Mouse (Mus musculus) retina, postnatal 1 day (tissue): Measurements from ENCODE around the gene Rnf213.

Experiments used
- DNase-seq: peaks from one replicate; pipeline ENCODE4 v3.0.0-alpha.2; 2012

The Rnf213 gene

GRCm38 (mm10) chr11:119438776-119439175 lies 45.9 kb downstream of the Rnf213 start:
- no peak for DNase-seq

- DNase-seq, result no peak
Observed at GRCm38 (mm10) chr11:119442199-119442598, 49.3 kb downstream of the Rnf213 start.

DNA sequence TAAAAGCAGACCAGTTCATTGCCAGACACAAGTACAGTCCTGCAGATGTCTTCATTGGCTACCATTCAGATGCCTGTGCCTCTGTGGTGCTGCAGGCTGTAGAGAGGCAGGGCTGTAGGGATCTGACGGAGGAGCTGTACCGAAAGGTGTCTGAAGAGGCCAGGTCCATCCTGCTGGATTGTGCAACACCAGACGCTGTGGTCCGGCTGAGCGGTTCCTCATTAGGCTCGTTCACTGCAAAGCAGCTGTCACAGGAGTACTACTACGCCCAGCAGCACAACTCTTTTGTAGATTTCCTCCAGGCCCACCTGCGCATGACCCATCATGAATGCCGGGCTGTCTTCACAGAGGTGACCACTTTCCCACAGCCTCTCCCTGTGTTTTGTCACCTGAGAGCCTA lies 50.5 kb downstream of the Rnf213 start:
- DNase-seq, result no peak

DNA sequence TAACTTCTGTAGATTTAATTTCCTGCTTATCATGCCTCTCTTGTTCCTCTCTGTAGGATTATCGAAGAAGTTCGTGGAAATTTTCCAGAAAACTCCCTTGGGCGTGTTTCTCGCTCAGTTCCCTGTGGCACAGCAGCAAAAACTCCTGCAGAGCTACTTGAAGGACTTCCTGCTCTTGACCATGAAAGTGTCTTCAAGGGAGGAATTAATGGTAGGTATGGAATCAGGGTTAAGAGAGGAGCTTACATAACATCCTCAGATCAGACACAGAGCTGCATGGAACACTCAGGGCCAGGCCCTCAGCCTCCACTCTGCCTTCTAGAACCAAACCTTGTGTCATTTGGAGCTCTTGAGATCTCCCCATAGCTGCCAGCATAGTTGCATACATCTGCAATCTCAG lies 63.2 kb downstream of the Rnf213 start:
- no peak for DNase-seq

DNA sequence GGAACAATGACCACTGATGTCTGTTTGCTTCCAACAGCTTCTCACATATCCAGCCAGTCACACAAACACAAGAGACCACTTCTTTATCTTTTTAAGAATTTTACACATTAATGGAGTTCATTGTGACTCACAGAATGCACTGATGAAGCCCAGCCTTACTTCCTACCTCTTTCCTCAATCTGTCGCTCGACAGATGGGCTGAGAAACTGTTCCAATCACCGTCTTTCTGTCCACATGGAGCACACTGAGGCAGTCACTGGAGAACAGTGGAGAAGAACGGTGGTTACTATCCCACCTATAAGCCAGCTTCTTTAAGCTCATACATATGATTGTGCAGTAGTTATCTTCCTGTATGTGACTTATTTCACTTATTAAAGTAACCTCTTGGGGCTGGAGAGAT lies 85.0 kb downstream of the Rnf213 start:
- DNase-seq, result no peak

GRCm38 (mm10) chr11:119490861-119491689 lies 98.2 kb downstream of the Rnf213 start, which contains the start of gene Endov:
Gene Endov (plus strand): TSS chr11:119491347.
- DNase-seq, result peak; percentile 97

- no peak for DNase-seq
Observed at GRCm38 (mm10) chr11:119491690-119492087, 98.8 kb downstream of the Rnf213 start.

DNA sequence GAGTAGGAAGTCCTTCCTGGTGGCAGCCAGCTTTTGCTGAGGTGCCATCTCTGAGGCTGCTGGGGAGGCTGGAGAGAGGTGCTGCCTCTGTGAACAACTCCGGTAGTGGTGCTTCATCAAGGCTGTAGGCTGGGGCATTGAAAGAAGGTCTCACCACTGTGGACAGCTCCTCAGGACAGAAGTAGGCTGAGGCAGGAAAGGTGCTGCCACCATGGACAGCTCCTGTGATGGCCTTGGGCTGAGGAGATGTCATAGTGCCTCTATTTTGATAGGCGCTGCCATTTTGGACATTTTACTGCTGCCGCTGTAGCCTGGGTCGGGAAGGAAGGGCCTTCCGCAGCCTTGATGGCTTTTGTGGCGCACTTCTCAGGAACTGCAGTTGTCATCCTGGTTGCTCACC lies 99.9 kb downstream of the Rnf213 start:
- DNase-seq, result no peak

DNA sequence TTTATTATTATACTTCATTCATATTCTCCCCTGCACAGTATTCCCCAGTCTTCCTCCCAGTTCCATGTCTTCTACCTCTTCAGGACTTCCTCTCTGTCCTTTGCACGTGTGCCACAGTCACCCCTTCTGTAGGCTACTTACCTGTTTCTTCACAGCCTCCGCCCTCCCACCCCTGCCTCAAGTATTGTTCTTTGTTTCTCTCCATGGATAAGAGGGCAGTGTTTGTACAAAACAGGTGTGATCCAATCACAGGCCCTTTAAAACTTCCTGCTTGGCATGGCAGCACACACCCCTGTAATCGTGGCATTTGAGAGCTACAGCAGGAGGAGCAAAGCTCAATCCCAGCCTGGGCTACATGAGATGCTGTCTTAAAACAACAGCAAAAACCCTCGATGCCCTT lies 100.6 kb downstream of the Rnf213 start:
- no peak for DNase-seq

GRCm38 (mm10) chr11:119496147-119496546 lies 103.2 kb downstream of the Rnf213 start:
- no peak for DNase-seq

DNA sequence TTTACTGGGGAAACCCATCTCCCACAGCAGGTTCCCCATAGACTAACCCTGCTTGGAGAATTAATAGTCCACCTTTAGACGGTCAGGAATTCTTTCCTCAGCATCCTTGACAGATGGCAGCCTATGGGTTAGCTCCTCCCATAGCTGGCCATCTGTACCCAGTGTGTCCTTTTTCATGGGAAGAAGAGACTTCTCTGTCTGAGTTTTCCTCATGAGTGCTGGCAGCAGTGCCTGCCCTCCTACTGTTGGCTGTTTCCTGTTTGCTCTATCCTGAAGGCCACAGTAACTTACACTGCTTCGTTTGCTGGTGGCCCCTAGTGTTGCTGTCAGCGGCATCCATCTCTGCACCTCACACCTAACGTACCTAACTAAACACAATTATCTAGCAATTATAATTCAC lies 104.6 kb downstream of the Rnf213 start:
- DNase-seq, result no peak

- no peak for DNase-seq
Observed at GRCm38 (mm10) chr11:119499297-119499696, 106.4 kb downstream of the Rnf213 start.

- DNase-seq, result no peak
Observed at GRCm38 (mm10) chr11:119500011-119500410, 107.1 kb downstream of the Rnf213 start.

DNA sequence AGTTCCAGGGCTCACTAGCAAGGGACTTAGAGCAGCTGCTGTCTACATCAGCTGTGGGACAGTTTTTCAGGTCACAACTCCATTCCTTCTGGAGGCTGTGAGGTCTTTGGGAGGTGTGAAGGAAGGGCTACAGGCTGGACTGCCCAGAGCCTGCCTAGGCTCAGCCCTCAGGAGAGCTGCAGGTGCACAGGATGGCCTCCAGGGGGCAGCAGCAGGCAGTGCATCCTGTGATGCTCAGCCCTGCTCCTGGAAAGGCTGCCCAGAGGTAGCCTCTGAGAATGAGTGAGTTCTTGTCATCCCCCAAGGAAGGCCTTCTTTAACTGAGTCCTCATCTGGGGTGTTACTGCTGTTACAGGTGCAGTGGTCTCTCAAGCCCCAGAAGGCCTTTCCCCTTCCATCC lies 110.8 kb downstream of the Rnf213 start:
- DNase-seq, result peak; percentile 76

GRCm38 (mm10) chr11:119506386-119506785 lies 113.5 kb downstream of the Rnf213 start:
- no peak for DNase-seq

DNA sequence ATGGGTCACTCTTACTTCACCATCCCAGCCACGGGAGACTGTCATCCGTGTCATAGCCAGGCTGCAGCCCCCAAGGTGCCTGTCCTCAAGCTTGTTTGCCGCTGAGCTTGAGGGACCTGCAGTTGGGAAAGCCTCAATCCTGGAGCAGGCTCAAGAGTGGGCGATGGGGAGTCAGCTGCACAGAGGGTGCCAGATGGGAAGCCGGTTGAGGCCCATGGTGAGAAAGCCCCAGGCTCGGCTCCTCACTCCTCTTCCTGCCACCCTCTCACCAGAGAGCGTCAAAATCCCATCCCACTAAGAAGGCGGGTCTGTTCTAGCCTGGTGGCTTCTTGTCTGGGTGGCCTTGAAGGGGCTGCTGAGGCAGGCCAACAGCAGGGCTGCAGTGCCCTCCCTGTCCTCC lies 114.9 kb downstream of the Rnf213 start:
- DNase-seq, result no peak

DNA sequence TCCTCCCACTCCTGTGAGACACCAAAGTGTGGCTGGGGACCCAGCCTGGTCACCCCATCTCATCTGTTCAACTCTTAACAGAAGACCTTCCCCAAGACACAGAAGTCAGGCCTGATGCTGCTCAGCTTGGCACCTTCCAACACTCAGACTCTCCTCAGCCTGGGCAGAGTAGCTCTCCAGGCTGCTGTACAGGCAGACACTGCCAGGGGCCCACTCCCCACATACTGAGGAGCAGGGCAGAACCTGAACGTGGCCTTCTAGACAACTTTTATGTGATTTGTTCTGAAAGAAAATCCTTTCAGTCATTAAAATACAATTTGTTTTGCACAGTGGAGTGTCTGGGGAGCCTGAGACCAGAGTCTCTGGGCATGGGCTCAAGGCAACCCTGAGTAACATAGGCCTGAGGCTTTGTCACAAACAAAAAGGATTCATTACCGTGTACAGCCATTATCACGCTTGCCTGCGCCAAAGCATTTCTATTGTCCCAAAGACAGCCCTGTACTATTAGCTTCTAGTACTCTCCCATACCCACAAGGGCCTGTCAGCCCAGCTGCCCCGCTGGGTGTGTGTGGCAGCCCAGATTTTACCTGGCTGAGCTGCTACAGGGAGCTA lies 116.4 kb downstream of the Rnf213 start:
- peak; percentile 53 for DNase-seq

DNA sequence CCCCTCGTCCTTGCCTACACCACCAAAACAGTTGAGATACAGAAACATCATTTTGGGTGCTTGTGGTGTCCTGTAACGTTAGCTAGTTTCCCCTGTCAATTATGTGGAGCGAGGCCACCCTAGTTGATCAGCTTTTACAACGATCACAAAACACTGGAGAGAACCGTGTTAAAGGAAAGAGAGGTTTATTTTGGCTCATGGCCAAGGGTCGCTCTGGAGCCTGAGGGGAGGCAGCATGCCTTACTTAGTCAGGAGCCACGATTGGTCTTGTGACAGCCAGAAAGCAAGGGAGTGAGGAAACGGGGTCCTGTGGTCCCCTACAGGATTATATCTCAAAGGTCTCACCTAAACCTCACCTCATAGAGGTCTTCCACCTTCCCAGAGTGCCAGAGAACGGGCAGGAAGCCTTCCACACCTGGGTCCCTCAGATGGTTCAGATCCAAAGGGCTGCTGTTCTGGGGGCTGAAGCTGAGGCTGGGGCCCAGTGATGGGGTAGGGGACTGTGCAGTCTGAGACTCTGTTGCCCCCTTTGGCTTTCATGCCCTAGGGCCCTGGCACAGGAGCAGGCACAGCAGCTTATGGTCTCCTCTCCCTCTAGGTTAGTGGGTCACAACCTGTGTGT lies 120.2 kb downstream of the Rnf213 start:
- DNase-seq, result no peak

GRCm38 (mm10) chr11:119514108-119514860 lies 121.4 kb downstream of the Rnf213 start:
- no peak for DNase-seq

GRCm38 (mm10) chr11:119514967-119515636 lies 122.2 kb downstream of the Rnf213 start:
- peak; percentile 94 for DNase-seq

- DNase-seq, result peak; percentile 36
Observed at GRCm38 (mm10) chr11:119515823-119516676, 123.2 kb downstream of the Rnf213 start.
